23 mouse cellular contexts compared by ENCODE assay signal in genomic region chr17:52079316-52079715, GRCm38 (mm10).
A peak's percentile ranks its signal among the peaks of the same experiment; 100 is the strongest.
DNase-seq lines count a peak whose midpoint lies in the region; ATAC-seq lines count a peak whose summit lies in the region.
"Had no signal": no experiment of that assay in that cellular context is flagged by ENCODE, and none has a peak within 500 bp of the region (broad histone marks: within the 10 kb centered on the region; RNA-seq: fewer than 3 reads in every experiment).

No protein-coding gene starts in this region.

- no peaks in the 10 kb centered on the region for H3K9me3 ChIP-seq in liver, embryonic 11.5 days (ENCODE audit: control insufficient read depth, low read length)
- no peaks in the 10 kb centered on the region for H3K9me3 ChIP-seq in kidney, embryonic 15.5 days (replicated peaks)
- H3K9me3 ChIP-seq: forebrain, embryonic 12.5 days; heart, embryonic 15.5 days; intestine, embryonic 15.5 days; limb, embryonic 10.5 days; liver, embryonic 12.5 days; neural tube, embryonic 13.5 days; stomach, embryonic 15.5 days had no signal

- H3K4me2 ChIP-seq in liver, embryonic 11.5 days = no peak overlapping the region
- H3K4me2 ChIP-seq in kidney, embryonic 15.5 days = no peak overlapping the region
- H3K4me2 ChIP-seq: forebrain, embryonic 12.5 days; heart, embryonic 15.5 days; intestine, embryonic 15.5 days; liver, embryonic 12.5 days; lung, embryonic 14.5 days; neural tube, embryonic 13.5 days; stomach, embryonic 15.5 days had no signal

- no peak overlapping the region for H3K27ac ChIP-seq in liver, embryonic 11.5 days (ENCODE audit: low read depth, low read length)
- no peak overlapping the region for H3K27ac ChIP-seq in kidney, embryonic 15.5 days
- H3K27ac ChIP-seq: forebrain, embryonic 12.5 days; heart, embryonic 15.5 days; hindbrain, embryonic 10.5 days; intestine, embryonic 15.5 days; left cerebral cortex, adult 2 months; limb, embryonic 10.5 days; liver, embryonic 12.5 days; neural tube, embryonic 13.5 days; stomach, embryonic 15.5 days had no signal

- ATAC-seq in inflammation-experienced regulatory T-cells, adult 6 months = peak; percentile 56
- no peak for ATAC-seq in liver, embryonic 11.5 days (replicated peaks; ENCODE audit: low FRiP score)
- no peak for ATAC-seq in kidney, embryonic 15.5 days (replicated peaks; ENCODE audit: low FRiP score)
- ATAC-seq: intestine, embryonic 15.5 days; liver, embryonic 12.5 days had no signal

- H3K4me1 ChIP-seq in liver, embryonic 11.5 days (replicated peaks; ENCODE audit: control insufficient read depth, insufficient read depth, low read length) = no peaks in the 10 kb centered on the region
- H3K4me1 ChIP-seq in kidney, embryonic 15.5 days = 0 out of 2 replicates have a peak, but pooled peaks cover 2% of the 10 kb centered on the region
- H3K4me1 ChIP-seq: forebrain, embryonic 12.5 days; heart, embryonic 15.5 days; hindbrain, embryonic 10.5 days; intestine, embryonic 15.5 days; limb, embryonic 10.5 days; liver, embryonic 12.5 days; neural tube, embryonic 13.5 days; stomach, embryonic 15.5 days had no signal

- no peak overlapping the region for H3K4me3 ChIP-seq in liver, embryonic 11.5 days (ENCODE audit: low read depth, low read length)
- H3K4me3 ChIP-seq in kidney, embryonic 15.5 days (replicated peaks) = no peak overlapping the region
- H3K4me3 ChIP-seq: forebrain, embryonic 12.5 days; heart, embryonic 15.5 days; hindbrain, embryonic 10.5 days; intestine, embryonic 15.5 days; left cerebral cortex, adult 2 months; limb, embryonic 10.5 days; liver, embryonic 12.5 days; neural tube, embryonic 13.5 days; stomach, embryonic 15.5 days had no signal

- peak; percentile 12 to 18 for DNase-seq in spleen, adult 18-20 months
- DNase-seq in spleen, adult 12 weeks (ENCODE audit: low spot score) = no peak
- DNase-seq in splenic B cell, adult 2 months (ENCODE audit: low read depth, low spot score) = peak; percentile 76
- no peak for DNase-seq in liver, embryonic 11.5 days (ENCODE audit: low spot score)
- no peak for DNase-seq in c-Kit-positive CD71-positive TER-119-positive erythroid progenitor cells, embryonic 14.5 days (ENCODE audit: low spot score)
- no peak for DNase-seq in adrenal gland, adult 8-10 months
- DNase-seq: adrenal gland, adult 2 months; cerebellum, adult 11 months; heart, adult 18-20 months; kidney, postnatal 10 days; lung, embryonic 14.5 days had no signal

- WGBS in liver, embryonic 11.5 days = 63% methylated on average over 7 of the region's 7 CpGs
- WGBS in kidney, embryonic 15.5 days = 75% methylated on average over 7 of the region's 7 CpGs

- H3K27me3 ChIP-seq in splenic B cell, adult 2 months (ENCODE audit: control insufficient read depth, insufficient read depth, low read length, poor library complexity, severe bottlenecking) = no peaks in the 10 kb centered on the region
- no peaks in the 10 kb centered on the region for H3K27me3 ChIP-seq in liver, embryonic 11.5 days (replicated peaks; ENCODE audit: control insufficient read depth, insufficient read depth, low read length)
- H3K27me3 ChIP-seq in kidney, embryonic 15.5 days = no peaks in the 10 kb centered on the region
- H3K27me3 ChIP-seq: forebrain, embryonic 12.5 days; heart, embryonic 15.5 days; intestine, embryonic 15.5 days; liver, embryonic 12.5 days; neural tube, embryonic 13.5 days; stomach, embryonic 15.5 days had no signal

- H3K9ac ChIP-seq in liver, embryonic 11.5 days (ENCODE audit: low read depth, low read length) = no peak overlapping the region
- no peak overlapping the region for H3K9ac ChIP-seq in kidney, embryonic 15.5 days
- H3K9ac ChIP-seq: forebrain, embryonic 12.5 days; heart, embryonic 15.5 days; intestine, embryonic 15.5 days; liver, embryonic 12.5 days; lung, embryonic 14.5 days; neural tube, embryonic 13.5 days; stomach, embryonic 15.5 days had no signal

- no peaks in the 10 kb centered on the region for H3K36me3 ChIP-seq in splenic B cell, adult 2 months (ENCODE audit: control insufficient read depth, insufficient read depth, low read length, poor library complexity, severe bottlenecking)
- H3K36me3 ChIP-seq in liver, embryonic 11.5 days (ENCODE audit: control insufficient read depth, insufficient read depth, low read length) = no peaks in the 10 kb centered on the region
- no peaks in the 10 kb centered on the region for H3K36me3 ChIP-seq in kidney, embryonic 15.5 days
- H3K36me3 ChIP-seq: forebrain, embryonic 12.5 days; G1E; heart, embryonic 15.5 days; hindbrain, embryonic 10.5 days; intestine, embryonic 15.5 days; limb, embryonic 10.5 days; liver, embryonic 12.5 days; neural tube, embryonic 13.5 days; stomach, embryonic 15.5 days had no signal

Comparison
In these comparisons a context has a peak if more than half of its experiments do, and no peak if none do; other contexts are left out.
1. DNase-seq: peak in spleen, adult 18-20 months (2 of 2) and splenic B cell, adult 2 months (single experiment); none in spleen, adult 12 weeks (single experiment), liver, embryonic 11.5 days (single experiment), c-Kit-positive CD71-positive TER-119-positive erythroid progenitor cells, embryonic 14.5 days (single experiment) and adrenal gland, adult 8-10 months (single experiment).